Mouse (Mus musculus) liver, postnatal 0 days (tissue): ENCODE measurements at regions not wholly inside any gene's neighbourhood (a gene's known extent, or its start where the extent isn't known, plus 50 kb on each side); places are given as distances from the start of the nearest gene placed in this dataset.

Source experiments
- ATAC-seq: fragments of 200-750 bp; cut with Nextera tagmentation; 2 replicates; pipeline ENCODE4 v1.8.0; 2017; ENCODE audit warnings: mild to moderate bottlenecking, moderate library complexity
- DNase-seq: peaks from one replicate; pipeline ENCODE4 v3.0.0-alpha.2; 2016
- H3K27ac ChIP-seq: fragments of 300-500 bp; sonication (generic); 2 replicates; pipeline ENCODE4 v1.5.1; 2014; ENCODE audit warnings: antibody characterized with exemption, moderate library complexity, mild to moderate bottlenecking, low read depth
- H3K27me3 ChIP-seq: fragments of 300-500 bp; sonication (generic); 2 replicates; pipeline ENCODE4 v1.6.1; 2014; ENCODE audit warnings: low read length, control low read depth, mixed read lengths; ENCODE audit not compliant: insufficient read depth
- H3K36me3 ChIP-seq: fragments of 300-500 bp; sonication (generic); replicated peaks from 2 replicates; pipeline ENCODE4 v1.6.1; 2014; ENCODE audit warnings: mild to moderate bottlenecking, control low read depth, low read length, moderate library complexity, mixed read lengths; ENCODE audit not compliant: insufficient read depth
- H3K4me1 ChIP-seq: fragments of 300-500 bp; sonication (generic); 2 replicates; pipeline ENCODE4 v1.6.1; 2014; ENCODE audit warnings: antibody characterized with exemption, mild to moderate bottlenecking, control low read depth; ENCODE audit not compliant: insufficient read depth
- H3K4me2 ChIP-seq: fragments of 300-500 bp; sonication (generic); 2 replicates; pipeline ENCODE4 v1.6.1; 2014; ENCODE audit warnings: low read depth, mild to moderate bottlenecking, low read length, moderate library complexity, mixed read lengths
- H3K4me3 ChIP-seq: fragments of 300-500 bp; sonication (generic); 2 replicates; pipeline ENCODE4 v1.5.1; 2014; ENCODE audit warnings: low read depth, low read length
- H3K9ac ChIP-seq: fragments of 300-500 bp; sonication (generic); replicated peaks from 2 replicates; pipeline ENCODE4 v1.6.1; 2014; ENCODE audit warnings: mild to moderate bottlenecking, moderate library complexity
- H3K9me3 ChIP-seq: fragments of 300-500 bp; sonication (generic); 2 replicates; pipeline ENCODE4 v1.6.1; 2016; ENCODE audit warnings: mild to moderate bottlenecking, control low read depth, low read length, mixed read lengths
- CTCF ChIP-seq: sonication (generic); IDR thresholded peaks from 2 replicates; pipeline ENCODE4 v1.5.1; 2016; ENCODE audit warnings: antibody characterized with exemption, low read depth
- EP300 ChIP-seq: IDR thresholded peaks from 2 replicates; pipeline ENCODE4 v1.6.1; 2016; ENCODE audit warnings: antibody characterized with exemption, low read depth, mild to moderate bottlenecking
- WGBS: fragments of 180-500 bp; shearing (Covaris S2); extraction: QIAGEN DNeasy Blood & Tissue Kit; methylation state at CpG from one replicate; pipeline ENCODE4 v1.1.7; 2014; ENCODE audit not compliant: insufficient replicate concordance; 5-methylcytosine and 5-hydroxymethylcytosine counted together

DNA sequence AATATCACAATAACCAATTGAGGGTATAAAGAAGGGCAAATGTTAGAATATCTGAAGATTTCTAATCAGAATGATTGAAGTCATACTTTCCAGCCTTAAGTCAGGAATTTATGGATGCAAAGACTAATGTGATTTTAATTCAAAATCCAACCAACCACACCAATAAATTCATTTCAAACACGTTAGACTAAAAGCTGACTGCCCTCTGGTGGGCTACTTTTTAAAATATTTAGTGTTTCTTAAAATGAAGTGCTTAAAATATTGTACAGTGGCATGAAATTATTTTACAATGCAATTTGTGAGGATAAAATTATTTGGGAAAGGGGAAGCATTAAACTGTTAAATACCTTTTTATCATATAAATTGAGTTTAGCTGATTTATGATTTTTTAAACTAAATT, 154.4 kb upstream of the Sp4 start:
- H3K36me3 ChIP-seq, result no peaks in the 10 kb centered on the region
- no peaks in the 10 kb centered on the region for H3K4me1 ChIP-seq
- H3K4me3 ChIP-seq, result no peak overlapping the region
- ATAC-seq (no peak), DNase-seq (no peak)
- peaks cover 8% of the 10 kb centered on the region; the same call in 1 of the 2 replicates for H3K27me3 ChIP-seq
- H3K4me2 ChIP-seq, result no peak overlapping the region
- no peak overlapping the region for H3K9ac ChIP-seq
- TF ChIP-seq CTCF (peak; percentile 46), EP300 (no peak)
- H3K9me3 ChIP-seq, result no peaks in the 10 kb centered on the region
- 21% methylated on average over 1 of the region's 1 CpGs for WGBS
- H3K27ac ChIP-seq, result no peak overlapping the region

GRCm38 (mm10) chr12:118439626-118440025, 138.4 kb upstream of the Sp4 start:
- no peak overlapping the region for H3K4me3 ChIP-seq
- H3K4me1 ChIP-seq, result no peaks in the 10 kb centered on the region
- DNase-seq (no peak), ATAC-seq (no peak)
- no peak overlapping the region for H3K27ac ChIP-seq
- H3K27me3 ChIP-seq, result no peaks in the 10 kb centered on the region
- TF ChIP-seq EP300, result no peak
- no peak for TF ChIP-seq CTCF
- H3K36me3 ChIP-seq, result no peaks in the 10 kb centered on the region
- 57% methylated on average over 3 of the region's 3 CpGs for WGBS
- no peak overlapping the region for H3K4me2 ChIP-seq
- H3K9me3 ChIP-seq, result no peaks in the 10 kb centered on the region
- H3K9ac ChIP-seq, result no peak overlapping the region

DNA sequence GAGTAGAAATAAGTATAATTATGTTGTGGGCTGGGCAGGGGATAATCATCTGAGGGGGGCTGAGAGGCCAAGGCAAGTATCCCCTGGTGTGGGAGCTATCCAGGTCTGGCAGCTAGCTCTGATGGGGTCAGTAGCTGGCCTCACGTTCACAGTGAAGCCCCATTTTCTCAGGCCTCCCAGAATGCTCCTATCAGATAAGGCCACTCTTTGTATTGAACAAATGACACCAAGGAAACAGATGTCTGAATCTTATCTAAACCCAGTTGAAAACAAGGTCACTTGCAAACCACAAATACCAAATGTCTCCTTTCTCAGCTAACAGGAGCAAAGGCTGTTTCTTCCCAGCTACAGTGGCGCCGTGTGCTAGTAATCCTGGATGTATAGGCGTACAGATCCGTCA, 137.6 kb upstream of the Sp4 start:
- Histone ChIP-seq H3K4me3 (no peak overlapping the region), H3K27ac (no peak overlapping the region), H3K4me2 (no peak overlapping the region), H3K36me3 (no peaks in the 10 kb centered on the region), H3K9me3 (no peaks in the 10 kb centered on the region), H3K9ac (no peak overlapping the region), H3K4me1 (no peaks in the 10 kb centered on the region), H3K27me3 (no peaks in the 10 kb centered on the region)
- ATAC-seq (no peak), DNase-seq (no peak)
- WGBS, result 58% methylated on average over 5 of the region's 5 CpGs
- TF ChIP-seq CTCF (no peak), EP300 (no peak)

DNA sequence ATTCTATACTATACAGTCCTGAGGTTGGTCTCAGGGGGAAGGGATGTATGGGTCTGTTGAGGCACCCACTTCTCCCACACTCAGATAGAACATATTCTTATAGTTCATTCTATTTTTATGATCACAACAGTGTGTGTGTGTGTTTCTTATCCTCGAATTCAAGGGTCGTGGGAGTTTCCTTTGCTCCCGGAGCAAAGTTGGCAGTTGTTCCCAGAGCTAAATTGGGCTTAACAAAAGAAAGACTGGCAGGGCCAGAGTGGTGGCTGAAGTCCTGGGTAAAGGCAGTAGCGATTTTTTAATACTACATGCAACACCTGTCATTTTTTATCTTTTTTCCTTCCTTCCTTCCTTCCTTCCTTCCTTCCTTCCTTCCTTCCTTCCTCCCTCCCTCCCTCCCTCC, 131.5 kb upstream of the Sp4 start:
- TF ChIP-seq EP300 (no peak), CTCF (no peak)
- Histone ChIP-seq H3K4me2 (no peak overlapping the region), H3K27me3 (no peaks in the 10 kb centered on the region), H3K4me3 (no peak overlapping the region), H3K9me3 (no peaks in the 10 kb centered on the region), H3K36me3 (no peaks in the 10 kb centered on the region), H3K9ac (no peak overlapping the region), H3K4me1 (no peaks in the 10 kb centered on the region), H3K27ac (no peak overlapping the region)
- DNase-seq (no peak), ATAC-seq (no peak)
- 71% methylated on average over 4 of the region's 4 CpGs for WGBS

GRCm38 (mm10) chr12:118428384-118428783, 127.1 kb upstream of the Sp4 start:
- Histone ChIP-seq H3K27me3 (no peaks in the 10 kb centered on the region), H3K9ac (no peak overlapping the region), H3K4me1 (no peaks in the 10 kb centered on the region), H3K9me3 (no peaks in the 10 kb centered on the region), H3K4me2 (no peak overlapping the region), H3K36me3 (no peaks in the 10 kb centered on the region), H3K27ac (no peak overlapping the region), H3K4me3 (no peak overlapping the region)
- no peak for DNase-seq
- TF ChIP-seq CTCF (no peak), EP300 (no peak)
- ATAC-seq, result no peak
- WGBS, result 46% methylated on average over 5 of the region's 5 CpGs

GRCm38 (mm10) chr12:118415956-118416355, 114.7 kb upstream of the Sp4 start:
- H3K4me3 ChIP-seq, result no peak overlapping the region
- no peaks in the 10 kb centered on the region for H3K4me1 ChIP-seq
- 65% methylated on average over 1 of the region's 1 CpGs for WGBS
- no peaks in the 10 kb centered on the region for H3K9me3 ChIP-seq
- no peak for DNase-seq
- no peak overlapping the region for H3K4me2 ChIP-seq
- no peak for ATAC-seq
- H3K27ac ChIP-seq, result no peak overlapping the region
- no peaks in the 10 kb centered on the region for H3K36me3 ChIP-seq
- no peak overlapping the region for H3K9ac ChIP-seq
- no peaks in the 10 kb centered on the region for H3K27me3 ChIP-seq
- TF ChIP-seq CTCF, result no peak
- TF ChIP-seq EP300, result no peak

- no peak for DNase-seq
Observed at GRCm38 (mm10) chr12:118411767-118412430, 110.7 kb upstream of the Sp4 start.

More at GRCm38 (mm10) chr12:118411767-118412430, 110.7 kb upstream of the Sp4 start:
- WGBS, result 47% methylated on average over 7 of the region's 7 CpGs
- TF ChIP-seq EP300 (no peak), CTCF (no peak)
- Histone ChIP-seq H3K9me3 (no peaks in the 10 kb centered on the region), H3K4me1 (no peaks in the 10 kb centered on the region), H3K27me3 (no peaks in the 10 kb centered on the region), H3K4me3 (no peak overlapping the region), H3K4me2 (no peak overlapping the region), H3K9ac (no peak overlapping the region), H3K27ac (no peak overlapping the region), H3K36me3 (no peaks in the 10 kb centered on the region)
- ATAC-seq, result no peak
